Mouse (Mus musculus) testis, adult 2 months (tissue): ENCODE results near the gene Dusp28. TPM values are rescaled to one million over a fixed set of nuclear protein-coding genes. Genes with fewer than 3 reads are reported as not detected.
A peak's percentile ranks its signal among the peaks of the same experiment; 100 is the strongest.

Source experiments
- H3K27ac ChIP-seq: fragments of 200-500 bp; 2 replicates; pipeline ENCODE4 v1.5.1; 2012; ENCODE audit warnings: low read depth, low read length; ENCODE audit not compliant: control insufficient read depth, insufficient read depth
- H3K27me3 ChIP-seq: fragments of 200-500 bp; 2 replicates; pipeline ENCODE4 v1.6.1; 2012; ENCODE audit warnings: mild to moderate bottlenecking, low read length, moderate library complexity; ENCODE audit not compliant: control insufficient read depth, insufficient read depth
- H3K36me3 ChIP-seq: fragments of 200-500 bp; 2 replicates; pipeline ENCODE4 v1.6.1; 2012; ENCODE audit warnings: mild to moderate bottlenecking, low read length; ENCODE audit not compliant: control insufficient read depth, insufficient read depth
- H3K4me1 ChIP-seq: fragments of 200-500 bp; 2 replicates; pipeline ENCODE4 v1.6.1; 2012; ENCODE audit warnings: low read length; ENCODE audit not compliant: control insufficient read depth, insufficient read depth
- H3K4me3 ChIP-seq: fragments of 200-500 bp; 2 replicates; pipeline ENCODE4 v1.5.1; 2012; ENCODE audit warnings: low read depth, mild to moderate bottlenecking, low read length, moderate library complexity, mixed read lengths; ENCODE audit not compliant: control insufficient read depth
- CTCF ChIP-seq: fragments of 200-500 bp; IDR thresholded peaks from 2 replicates; pipeline ENCODE4 v1.5.1; 2012; ENCODE audit warnings: low read depth, mild to moderate bottlenecking, inconsistent platforms, low read length, moderate library complexity; ENCODE audit not compliant: control insufficient read depth, insufficient read depth, insufficient replicate concordance
- POLR2A ChIP-seq: fragments of 200-500 bp; IDR thresholded peaks from 2 replicates; pipeline ENCODE4 v1.6.1; 2012; ENCODE audit warnings: low read depth, mild to moderate bottlenecking, inconsistent platforms, low read length, moderate library complexity; ENCODE audit not compliant: control insufficient read depth
- polyA plus RNA-seq: library from polyadenylated mRNA; depleted of rRNA; stranded (reverse); fragments of >200 nt; gene quantifications from 2 replicates; pipeline ENCODE4 v1.2.3, GENCODE M21; 2012; rRNA removed

Dusp28 gene
- 5.7 TPM in 2 replicates for polyA plus RNA-seq

- peak; percentile 54; the same call in 1 of the 2 replicates for TF ChIP-seq POLR2A
- TF ChIP-seq CTCF: no peak; the same call in 1 of the 2 replicates
- peak within 1 kb of the TSS; percentile 99 for H3K4me3 ChIP-seq
- H3K27me3 ChIP-seq: 0 out of 2 replicates have a peak, but pooled peaks cover 2% of the 10 kb centered on the region
- H3K36me3 ChIP-seq: no peaks in the 10 kb centered on the region
- H3K27ac ChIP-seq: peak within 1 kb of the TSS; percentile 83
- peaks cover 23% of the 10 kb centered on the region for H3K4me1 ChIP-seq
Observed at GRCm38 (mm10) chr1:92906779-92907631, at the start of gene Dusp28. TSS of gene Dusp28 (plus strand) at chr1:92906981.

DNA sequence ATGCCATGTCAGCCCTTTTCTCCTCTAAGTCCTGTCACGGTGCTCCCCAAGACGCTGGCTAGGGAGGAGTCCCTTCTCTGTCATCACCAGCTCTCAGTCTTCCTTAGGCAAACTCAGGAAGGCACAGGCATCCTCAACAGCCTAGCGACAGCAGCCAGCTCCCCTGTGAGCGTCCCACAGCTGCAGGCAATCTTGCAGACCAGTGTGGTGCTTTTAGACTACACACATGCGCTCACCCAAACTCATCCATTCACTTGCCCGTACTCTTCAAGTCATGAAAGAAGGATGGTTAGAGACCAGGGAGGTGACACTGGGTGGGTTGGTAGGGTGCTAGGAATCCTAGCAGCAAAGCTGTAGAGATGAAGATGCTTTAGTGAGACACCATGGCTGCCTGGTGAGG, 45.3 kb upstream of the Dusp28 start:
- H3K36me3 ChIP-seq: no peaks in the 10 kb centered on the region; the same call in 1 of the 2 replicates
- H3K27ac ChIP-seq: no peak overlapping the region
- no peak overlapping the region for H3K4me3 ChIP-seq
- TF ChIP-seq CTCF: no peak
- no peak for TF ChIP-seq POLR2A
- no peaks in the 10 kb centered on the region for H3K27me3 ChIP-seq
- H3K4me1 ChIP-seq: no peaks in the 10 kb centered on the region

DNA sequence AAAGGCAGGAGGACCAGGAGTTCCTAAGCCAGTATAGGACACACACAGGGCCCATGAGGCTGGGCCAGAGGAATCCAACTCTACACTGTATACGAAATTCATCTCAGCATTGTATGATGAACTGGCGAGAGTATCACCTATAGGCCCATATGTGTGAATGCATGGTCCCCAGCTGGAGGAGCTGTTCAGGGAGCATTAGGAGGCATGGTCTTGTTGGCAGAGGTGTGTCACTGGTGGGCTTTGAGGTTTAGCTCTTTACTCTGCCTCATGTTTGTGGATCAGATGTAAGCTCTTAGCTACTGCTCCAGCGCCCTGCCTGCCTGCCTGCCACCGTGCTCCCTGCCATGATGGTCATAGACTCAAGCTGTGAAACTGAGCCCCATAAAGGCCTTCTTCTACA, 43.5 kb upstream of the Dusp28 start:
- H3K4me1 ChIP-seq: no peaks in the 10 kb centered on the region
- TF ChIP-seq POLR2A (no peak), CTCF (no peak)
- H3K36me3 ChIP-seq: no peaks in the 10 kb centered on the region; the same call in 1 of the 2 replicates
- no peak overlapping the region for H3K27ac ChIP-seq
- no peaks in the 10 kb centered on the region for H3K27me3 ChIP-seq
- no peak overlapping the region for H3K4me3 ChIP-seq

- Histone ChIP-seq H3K36me3 (no peaks in the 10 kb centered on the region), H3K4me3 (peak overlapping the region; percentile 46), H3K4me1 (no peaks in the 10 kb centered on the region), H3K27ac (no peak overlapping the region), H3K27me3 (no peaks in the 10 kb centered on the region)
- TF ChIP-seq CTCF (no peak), POLR2A (no peak)
Observed at GRCm38 (mm10) chr1:92866170-92866569, 40.6 kb upstream of the Dusp28 start.

DNA sequence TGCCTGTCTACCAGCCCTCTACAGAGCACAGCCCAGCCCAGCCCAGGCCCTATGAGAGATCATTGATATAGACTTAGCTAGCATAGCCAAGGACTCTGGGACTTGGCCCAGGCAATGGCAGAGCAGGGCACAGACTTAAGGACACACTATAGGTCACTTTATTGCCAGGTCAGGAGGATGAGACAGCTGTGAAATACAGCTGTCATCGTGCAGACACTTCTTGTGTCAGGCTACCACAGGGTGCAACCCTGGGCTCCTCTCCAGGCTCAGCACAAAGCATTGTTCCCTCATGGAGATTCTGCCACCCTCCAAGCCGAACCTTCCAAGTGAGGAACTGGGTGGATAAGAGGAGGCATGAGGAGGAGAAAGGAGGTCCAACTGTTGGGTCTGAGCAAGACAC, 36.8 kb upstream of the Dusp28 start:
- Histone ChIP-seq H3K4me3 (no peak overlapping the region), H3K27ac (no peak overlapping the region), H3K27me3 (no peaks in the 10 kb centered on the region), H3K4me1 (no peaks in the 10 kb centered on the region), H3K36me3 (no peaks in the 10 kb centered on the region)
- TF ChIP-seq CTCF: no peak
- TF ChIP-seq POLR2A: no peak

- Histone ChIP-seq H3K4me1 (no peaks in the 10 kb centered on the region), H3K27ac (no peak overlapping the region), H3K27me3 (no peaks in the 10 kb centered on the region), H3K4me3 (no peak overlapping the region), H3K36me3 (no peaks in the 10 kb centered on the region)
- TF ChIP-seq POLR2A (no peak), CTCF (no peak)
Observed at GRCm38 (mm10) chr1:92872666-92873065, 34.1 kb upstream of the Dusp28 start.

DNA sequence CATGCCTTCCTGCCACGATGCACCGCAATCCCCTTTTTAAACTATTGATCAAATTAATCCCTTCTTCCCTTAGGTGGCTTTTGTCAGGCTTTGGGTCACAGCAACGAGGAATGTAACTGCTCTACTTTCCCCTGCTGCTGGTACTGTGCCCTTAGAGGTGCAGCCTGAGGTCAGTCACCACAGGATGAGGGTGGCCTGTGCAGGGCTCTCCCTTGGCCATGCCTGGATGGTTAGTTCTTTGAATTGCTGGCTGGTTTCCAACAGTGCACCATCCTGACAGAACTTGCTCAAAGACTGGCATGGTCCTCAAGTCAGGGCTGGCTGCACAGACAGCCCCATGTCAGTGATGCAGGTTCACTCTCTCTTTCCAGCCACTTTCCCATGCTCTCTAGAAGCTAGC, 32.8 kb upstream of the Dusp28 start:
- TF ChIP-seq CTCF: no peak
- TF ChIP-seq POLR2A: no peak
- no peak overlapping the region for H3K27ac ChIP-seq
- no peaks in the 10 kb centered on the region for H3K4me1 ChIP-seq
- H3K36me3 ChIP-seq: no peaks in the 10 kb centered on the region
- H3K4me3 ChIP-seq: no peak overlapping the region
- H3K27me3 ChIP-seq: no peaks in the 10 kb centered on the region
